Mouse (Mus musculus): ENCODE results near the gene Olfr818. TPM values are rescaled to one million over a fixed set of nuclear protein-coding genes. Genes with fewer than 3 reads are reported as not detected.
"Not testable (repeated sequence)": the region's sequence is repeated elsewhere in the genome, so short reads cannot be mapped to it uniquely, and the experiment has no call there.

Gene Olfr818
- polyA plus RNA-seq (2014; fragmentation: Nextera tagmentation; extraction: Ambion mirVana) = not detected in 2 replicates

GRCm38 (mm10) chr10:129949000-129949399 is at the start of gene Olfr818:
Olfr818 (minus strand) TSS chr10:129949100.
- no peaks in the 10 kb centered on the region for H3K27me3 ChIP-seq (ENCODE audit: control insufficient read depth, insufficient read depth, low read length)
- no peak within 1 kb of the TSS for H3K27ac ChIP-seq (ENCODE audit: low read depth, low read length)
- H3K36me3 ChIP-seq (ENCODE audit: control insufficient read depth, insufficient read depth, low read length) = no peaks in the 10 kb centered on the region
- H3K9me3 ChIP-seq (ENCODE audit: control insufficient read depth, low read length) = no peaks in the 10 kb centered on the region
- 93% methylated on average over 2 of the region's 2 CpGs for WGBS
- ATAC-seq (ENCODE audit: low FRiP score) (no peak), DNase-seq (ENCODE audit: low spot score) (no peak)
- no peaks in the 10 kb centered on the region for H3K4me1 ChIP-seq (replicated peaks; ENCODE audit: control insufficient read depth, insufficient read depth, low read length)
- H3K4me2 ChIP-seq (replicated peaks; ENCODE audit: low read depth, low read length) = no peak within 1 kb of the TSS
- no peak within 1 kb of the TSS for H3K4me3 ChIP-seq (ENCODE audit: low read depth, low read length)
- H3K9ac ChIP-seq (ENCODE audit: low read depth, low read length) = no peak within 1 kb of the TSS

GRCm38 (mm10) chr10:129984962-129985361 is 36.1 kb upstream of the Olfr818 start, which contains the start of gene Gm10310:
Gm10310 (minus strand) TSS chr10:129985062.
- not testable (repeated sequence) for H3K27me3 ChIP-seq (ENCODE audit: control insufficient read depth, insufficient read depth, low read length); H3K4me3 ChIP-seq (ENCODE audit: low read depth, low read length); DNase-seq (ENCODE audit: low spot score); H3K4me2 ChIP-seq (replicated peaks; ENCODE audit: low read depth, low read length); H3K27ac ChIP-seq (ENCODE audit: low read depth, low read length); H3K9ac ChIP-seq (ENCODE audit: low read depth, low read length); H3K9me3 ChIP-seq (ENCODE audit: control insufficient read depth, low read length); ATAC-seq (ENCODE audit: low FRiP score); H3K4me1 ChIP-seq (replicated peaks; ENCODE audit: control insufficient read depth, insufficient read depth, low read length); H3K36me3 ChIP-seq (ENCODE audit: control insufficient read depth, insufficient read depth, low read length)
- no CpG with 5 or more reads among the region's 1 CpGs for WGBS

- not testable (repeated sequence) for H3K4me1 ChIP-seq (replicated peaks; ENCODE audit: control insufficient read depth, insufficient read depth, low read length); H3K27me3 ChIP-seq (ENCODE audit: control insufficient read depth, insufficient read depth, low read length); H3K27ac ChIP-seq (ENCODE audit: low read depth, low read length); DNase-seq (ENCODE audit: low spot score); H3K4me3 ChIP-seq (ENCODE audit: low read depth, low read length); H3K36me3 ChIP-seq (ENCODE audit: control insufficient read depth, insufficient read depth, low read length); H3K9me3 ChIP-seq (ENCODE audit: control insufficient read depth, low read length); H3K9ac ChIP-seq (ENCODE audit: low read depth, low read length); H3K4me2 ChIP-seq (replicated peaks; ENCODE audit: low read depth, low read length)
- WGBS = no CpG with 5 or more reads among the region's 3 CpGs
- peak; percentile 64 for ATAC-seq (ENCODE audit: low FRiP score)
These were observed 33.0 kb upstream of the Olfr818 start for GRCm38 (mm10) chr10:129981867-129982266.

GRCm38 (mm10) chr10:129976040-129976439 is 27.1 kb upstream of the Olfr818 start, which contains the start of gene Olfr247:
Olfr247 (minus strand) TSS chr10:129976140.
- H3K27ac ChIP-seq (ENCODE audit: low read depth, low read length); ATAC-seq (ENCODE audit: low FRiP score); DNase-seq (ENCODE audit: low spot score); H3K9me3 ChIP-seq (ENCODE audit: control insufficient read depth, low read length); H3K4me2 ChIP-seq (replicated peaks; ENCODE audit: low read depth, low read length); H3K4me3 ChIP-seq (ENCODE audit: low read depth, low read length); H3K36me3 ChIP-seq (ENCODE audit: control insufficient read depth, insufficient read depth, low read length); H3K27me3 ChIP-seq (ENCODE audit: control insufficient read depth, insufficient read depth, low read length); H3K4me1 ChIP-seq (replicated peaks; ENCODE audit: control insufficient read depth, insufficient read depth, low read length); H3K9ac ChIP-seq (ENCODE audit: low read depth, low read length): not testable (repeated sequence)
- no CpG with 5 or more reads among the region's 2 CpGs for WGBS

GRCm38 (mm10) chr10:129972994-129973393 is 24.1 kb upstream of the Olfr818 start:
- ATAC-seq (ENCODE audit: low FRiP score) = peak; percentile 78
- not testable (repeated sequence) for H3K27ac ChIP-seq (ENCODE audit: low read depth, low read length); H3K9ac ChIP-seq (ENCODE audit: low read depth, low read length); H3K4me2 ChIP-seq (replicated peaks; ENCODE audit: low read depth, low read length); H3K9me3 ChIP-seq (ENCODE audit: control insufficient read depth, low read length); H3K36me3 ChIP-seq (ENCODE audit: control insufficient read depth, insufficient read depth, low read length); H3K27me3 ChIP-seq (ENCODE audit: control insufficient read depth, insufficient read depth, low read length); H3K4me1 ChIP-seq (replicated peaks; ENCODE audit: control insufficient read depth, insufficient read depth, low read length); DNase-seq (ENCODE audit: low spot score); H3K4me3 ChIP-seq (ENCODE audit: low read depth, low read length)
- no CpG with 5 or more reads among the region's 3 CpGs for WGBS

- DNase-seq (ENCODE audit: low spot score); H3K27ac ChIP-seq (ENCODE audit: low read depth, low read length); H3K9ac ChIP-seq (ENCODE audit: low read depth, low read length); H3K36me3 ChIP-seq (ENCODE audit: control insufficient read depth, insufficient read depth, low read length); H3K27me3 ChIP-seq (ENCODE audit: control insufficient read depth, insufficient read depth, low read length); H3K4me3 ChIP-seq (ENCODE audit: low read depth, low read length); H3K4me2 ChIP-seq (replicated peaks; ENCODE audit: low read depth, low read length); ATAC-seq (ENCODE audit: low FRiP score); H3K4me1 ChIP-seq (replicated peaks; ENCODE audit: control insufficient read depth, insufficient read depth, low read length); H3K9me3 ChIP-seq (ENCODE audit: control insufficient read depth, low read length): not testable (repeated sequence)
- 77% methylated on average over 2 of the region's 2 CpGs for WGBS
These were observed 18.3 kb upstream of the Olfr818 start, which contains the start of gene Olfr819 for GRCm38 (mm10) chr10:129967166-129967565. Olfr819 (minus strand) TSS chr10:129967266.

GRCm38 (mm10) chr10:129966232-129966631 is 17.3 kb upstream of the Olfr818 start:
- 83% methylated on average over 1 of the region's 3 CpGs for WGBS
- H3K4me2 ChIP-seq (replicated peaks; ENCODE audit: low read depth, low read length); H3K27me3 ChIP-seq (ENCODE audit: control insufficient read depth, insufficient read depth, low read length); H3K4me3 ChIP-seq (ENCODE audit: low read depth, low read length); ATAC-seq (ENCODE audit: low FRiP score); H3K4me1 ChIP-seq (replicated peaks; ENCODE audit: control insufficient read depth, insufficient read depth, low read length); H3K36me3 ChIP-seq (ENCODE audit: control insufficient read depth, insufficient read depth, low read length); H3K9me3 ChIP-seq (ENCODE audit: control insufficient read depth, low read length); H3K27ac ChIP-seq (ENCODE audit: low read depth, low read length); H3K9ac ChIP-seq (ENCODE audit: low read depth, low read length); DNase-seq (ENCODE audit: low spot score): not testable (repeated sequence)

- no peaks in the 10 kb centered on the region for H3K4me1 ChIP-seq (replicated peaks; ENCODE audit: control insufficient read depth, insufficient read depth, low read length)
- H3K36me3 ChIP-seq (ENCODE audit: control insufficient read depth, insufficient read depth, low read length) = no peaks in the 10 kb centered on the region
- H3K9ac ChIP-seq (ENCODE audit: low read depth, low read length) = no peak within 1 kb of the TSS
- no peaks in the 10 kb centered on the region for H3K9me3 ChIP-seq (ENCODE audit: control insufficient read depth, low read length)
- ATAC-seq (ENCODE audit: low FRiP score) (no peak), DNase-seq (ENCODE audit: low spot score) (no peak)
- no peaks in the 10 kb centered on the region for H3K27me3 ChIP-seq (ENCODE audit: control insufficient read depth, insufficient read depth, low read length)
- 67% methylated on average over 1 of the region's 1 CpGs for WGBS
- H3K4me3 ChIP-seq (ENCODE audit: low read depth, low read length) = no peak within 1 kb of the TSS
- H3K4me2 ChIP-seq (replicated peaks; ENCODE audit: low read depth, low read length) = no peak within 1 kb of the TSS
- no peak within 1 kb of the TSS for H3K27ac ChIP-seq (ENCODE audit: low read depth, low read length)
These were observed 33.4 kb downstream of the Olfr818 start, which contains the start of gene Olfr816 for GRCm38 (mm10) chr10:129915497-129915896. Olfr816 (minus strand) TSS chr10:129915597.

GRCm38 (mm10) chr10:129905767-129906166 is 43.1 kb downstream of the Olfr818 start, which contains the start of gene Olfr815:
Olfr815 (minus strand) TSS chr10:129905867.
- not testable (repeated sequence) for H3K4me2 ChIP-seq (replicated peaks; ENCODE audit: low read depth, low read length); DNase-seq (ENCODE audit: low spot score); H3K4me3 ChIP-seq (ENCODE audit: low read depth, low read length); H3K27ac ChIP-seq (ENCODE audit: low read depth, low read length); H3K36me3 ChIP-seq (ENCODE audit: control insufficient read depth, insufficient read depth, low read length); H3K9ac ChIP-seq (ENCODE audit: low read depth, low read length); H3K4me1 ChIP-seq (replicated peaks; ENCODE audit: control insufficient read depth, insufficient read depth, low read length); H3K9me3 ChIP-seq (ENCODE audit: control insufficient read depth, low read length); H3K27me3 ChIP-seq (ENCODE audit: control insufficient read depth, insufficient read depth, low read length); ATAC-seq (ENCODE audit: low FRiP score)
- no CpG with 5 or more reads among the region's 1 CpGs for WGBS
